Mouse (Mus musculus): ENCODE results near the gene St3gal3.

GRCm38 (mm10) chr4:117896031-117896430, 238.7 kb downstream of the St3gal3 start:
- TF ChIP-seq POLR2A (IDR thresholded peaks at IDR 0.05; ENCODE audit: extremely low read depth, insufficient read depth, low read length) (no peak), CTCF (IDR thresholded peaks at IDR 0.05; ENCODE audit: low read depth, low read length) (no peak)

Measured in liver, adult 2 months (tissue).